Mouse (Mus musculus): ENCODE measurements around the gene Clip2.

GRCm38 (mm10) chr5:134576517-134577220, 24.4 kb upstream of the Clip2 start:
- TF ChIP-seq POLR2A (IDR thresholded peaks at IDR 0.05; ENCODE audit: borderline replicate concordance, extremely low read depth, low read depth, low read length), result no peak
- no peak for TF ChIP-seq CTCF (IDR thresholded peaks at IDR 0.05; ENCODE audit: insufficient read depth, low read length)
